Mouse (Mus musculus) frontal cortex, postnatal 36 days (tissue): Measurements from ENCODE around the gene Gm7029.
"Not testable (repeated sequence)": the region's sequence is repeated elsewhere in the genome, so short reads cannot be mapped to it uniquely, and the experiment has no call there.

ENCODE experiments used
- DNase-seq, 2 experiments: peaks; one replicate each; pipeline ENCODE4 v3.0.0; 2022; ENCODE audit warnings: low spot score in 2 of 2

The Gm7029 gene

GRCm38 (mm10) chr17:33873537-33873936 is at the start of gene Gm7029:
Gene Gm7029, plus strand, starts transcription at chr17:33873837.
- DNase-seq, result not testable (repeated sequence)

DNA sequence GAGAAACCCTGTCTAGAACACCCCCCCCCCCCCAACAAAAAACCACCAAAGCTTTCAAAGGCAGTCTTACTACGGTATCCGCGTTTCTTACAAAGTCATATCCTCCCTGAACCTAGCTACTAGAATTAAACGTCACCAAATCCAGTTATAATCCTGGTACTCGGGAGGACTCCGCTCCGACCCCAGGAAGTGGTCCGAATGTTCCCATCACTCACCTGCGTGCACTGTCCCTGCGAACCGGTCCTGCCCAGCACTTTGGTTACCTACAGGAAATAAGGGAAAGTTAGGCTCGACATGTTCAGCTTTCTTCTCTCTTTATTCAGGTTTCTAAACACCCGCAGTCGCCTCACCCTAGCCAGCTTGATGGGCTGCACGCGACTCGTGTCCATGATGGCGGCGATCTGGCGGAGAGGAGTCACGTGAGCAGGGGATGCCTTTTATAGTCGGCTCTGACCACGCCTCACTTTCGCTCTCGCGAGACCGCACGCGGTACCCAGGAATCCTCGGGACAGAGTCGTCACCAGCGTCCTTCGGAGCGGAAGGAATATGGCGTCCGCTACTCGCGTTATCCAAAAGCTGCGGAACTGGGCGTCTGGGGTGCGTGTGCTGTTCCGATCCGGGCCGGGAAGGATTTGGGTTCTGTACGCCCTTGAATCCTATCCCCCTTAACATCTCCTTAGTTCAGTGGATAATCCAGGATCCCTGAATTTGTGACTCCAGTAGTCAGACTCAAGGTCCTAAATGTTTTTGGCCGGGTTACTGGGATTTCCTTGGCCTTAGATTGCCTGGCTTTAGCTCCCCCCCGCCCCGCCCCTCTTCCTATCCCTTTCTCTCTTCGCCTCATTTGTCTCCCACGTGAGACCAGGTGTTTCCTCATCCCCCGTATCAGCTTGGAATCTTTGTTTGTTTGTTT is 49.3 kb upstream of the Gm7029 start, which contains the start of the genes Rps28 and Ndufa7:
Rps28 (minus strand) TSS at position 479 of the 913 bp plus-strand sequence.
Ndufa7 (plus strand) TSS at position 489 of the 913 bp plus-strand sequence.
- peak; percentile 98 to 99 for DNase-seq

- not testable (repeated sequence) for DNase-seq
These were observed 48.7 kb upstream of the Gm7029 start for GRCm38 (mm10) chr17:33824997-33825330.

DNA sequence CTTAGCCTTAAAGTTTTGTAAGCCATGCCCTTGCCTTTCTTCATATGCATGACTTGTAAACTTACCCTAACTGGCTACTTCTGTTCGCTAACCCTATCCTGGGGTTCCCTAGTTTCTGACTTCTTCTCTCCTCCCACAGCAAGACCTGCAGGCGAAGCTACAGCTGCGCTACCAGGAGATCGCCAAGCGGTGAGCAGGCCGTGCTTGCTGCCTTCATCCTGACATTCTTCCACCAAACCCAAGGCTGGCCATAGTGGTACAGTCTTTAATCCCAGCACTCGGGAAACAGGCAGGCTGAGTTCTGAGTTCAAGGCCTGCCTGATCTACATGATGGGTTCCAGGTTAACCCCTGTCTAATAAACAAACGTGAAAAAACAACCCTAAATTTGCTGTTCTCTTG is 48.2 kb upstream of the Gm7029 start:
- no peak for DNase-seq

- peak; percentile 64 to 80 for DNase-seq
These were observed 46.8 kb upstream of the Gm7029 start for GRCm38 (mm10) chr17:33826850-33827249.

DNA sequence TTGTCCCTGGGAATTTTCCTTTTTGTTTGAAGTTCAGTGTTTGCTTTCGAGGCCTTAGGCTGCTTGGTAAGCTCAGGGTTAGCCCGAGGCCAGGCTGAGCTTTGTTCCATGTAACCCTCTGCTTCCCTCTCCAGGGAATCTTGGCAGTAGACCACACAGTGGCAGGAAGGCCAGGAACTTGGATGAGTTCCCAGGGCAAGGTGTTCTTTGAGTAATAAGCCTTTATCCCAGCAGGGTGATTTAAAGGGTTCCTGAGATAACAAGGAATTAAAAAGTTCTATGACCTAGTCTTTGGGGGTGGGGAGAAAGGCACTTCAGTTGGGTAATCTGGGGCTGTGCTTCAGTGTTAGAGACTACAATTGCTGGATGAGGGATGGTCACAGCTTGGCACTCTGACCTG is 44.7 kb upstream of the Gm7029 start:
- no peak for DNase-seq

- DNase-seq, result no peak
These were observed 44.1 kb upstream of the Gm7029 start for GRCm38 (mm10) chr17:33829561-33829960.

- DNase-seq, result peak; percentile 95 to 96
These were observed 30.5 kb upstream of the Gm7029 start, which contains the start of gene Cd320 for GRCm38 (mm10) chr17:33842966-33843795. Gene Cd320, plus strand, starts transcription at chr17:33843091.

DNA sequence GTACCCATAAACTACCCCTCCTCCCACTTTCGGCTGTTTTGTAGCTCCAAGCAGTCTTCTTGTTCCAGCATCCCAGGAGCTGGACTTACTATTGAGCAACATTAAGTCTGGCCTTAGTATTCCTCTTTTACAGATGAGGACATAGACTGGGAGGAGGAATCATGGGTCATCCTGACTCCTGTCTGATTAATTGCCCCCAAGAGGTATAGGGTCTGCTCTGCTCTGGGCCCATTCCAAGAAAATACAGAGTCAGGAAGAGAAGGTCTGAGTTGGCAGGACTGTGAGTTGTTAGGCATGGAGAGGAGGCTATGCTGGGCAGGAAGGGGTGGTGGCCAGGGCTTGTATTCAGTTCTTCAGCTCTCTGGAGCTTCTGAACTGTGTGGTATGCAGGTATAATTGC is 29.4 kb upstream of the Gm7029 start:
- no peak for DNase-seq

- DNase-seq, result no peak
These were observed 25.5 kb upstream of the Gm7029 start for GRCm38 (mm10) chr17:33848139-33848538.

DNA sequence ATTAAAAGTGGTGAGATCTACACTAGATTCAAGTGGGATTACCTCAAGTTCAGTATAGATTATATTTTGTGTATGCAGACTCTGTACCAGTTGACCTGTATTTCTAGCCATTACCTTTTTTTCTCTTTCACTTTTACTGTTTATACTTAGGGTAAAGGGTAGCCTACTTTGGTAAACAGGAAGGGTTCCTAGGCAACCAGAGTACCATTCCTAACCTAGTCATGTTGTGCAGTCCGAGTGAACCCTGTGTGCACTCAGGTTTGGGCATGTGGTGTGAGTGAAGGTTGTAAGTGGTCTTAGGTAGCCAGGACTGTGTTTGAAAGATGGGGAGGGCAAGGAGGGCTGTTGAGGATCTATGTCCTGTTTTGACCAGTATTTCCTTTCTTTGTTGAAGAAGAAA is 22.3 kb upstream of the Gm7029 start:
- DNase-seq, result no peak

DNA sequence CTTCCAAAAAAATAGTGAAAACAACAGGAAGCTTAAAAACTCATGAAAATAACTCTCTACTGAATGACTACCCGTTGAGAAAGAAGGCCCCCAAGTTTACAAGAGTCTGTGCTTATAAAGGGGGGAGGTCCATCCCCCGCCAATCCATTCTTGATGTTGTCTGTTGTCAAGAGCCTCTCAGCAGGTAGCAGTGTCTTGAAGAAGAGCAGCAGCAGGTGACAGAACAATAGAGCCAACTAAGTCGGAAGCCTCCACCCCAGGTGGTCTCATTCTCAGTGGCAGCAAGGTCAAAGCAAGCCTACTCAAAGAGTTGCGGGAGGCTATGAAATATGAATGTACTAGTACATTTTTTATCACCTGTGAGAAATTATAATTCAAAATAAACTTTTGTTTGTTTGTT is 15.8 kb upstream of the Gm7029 start:
- no peak for DNase-seq

DNA sequence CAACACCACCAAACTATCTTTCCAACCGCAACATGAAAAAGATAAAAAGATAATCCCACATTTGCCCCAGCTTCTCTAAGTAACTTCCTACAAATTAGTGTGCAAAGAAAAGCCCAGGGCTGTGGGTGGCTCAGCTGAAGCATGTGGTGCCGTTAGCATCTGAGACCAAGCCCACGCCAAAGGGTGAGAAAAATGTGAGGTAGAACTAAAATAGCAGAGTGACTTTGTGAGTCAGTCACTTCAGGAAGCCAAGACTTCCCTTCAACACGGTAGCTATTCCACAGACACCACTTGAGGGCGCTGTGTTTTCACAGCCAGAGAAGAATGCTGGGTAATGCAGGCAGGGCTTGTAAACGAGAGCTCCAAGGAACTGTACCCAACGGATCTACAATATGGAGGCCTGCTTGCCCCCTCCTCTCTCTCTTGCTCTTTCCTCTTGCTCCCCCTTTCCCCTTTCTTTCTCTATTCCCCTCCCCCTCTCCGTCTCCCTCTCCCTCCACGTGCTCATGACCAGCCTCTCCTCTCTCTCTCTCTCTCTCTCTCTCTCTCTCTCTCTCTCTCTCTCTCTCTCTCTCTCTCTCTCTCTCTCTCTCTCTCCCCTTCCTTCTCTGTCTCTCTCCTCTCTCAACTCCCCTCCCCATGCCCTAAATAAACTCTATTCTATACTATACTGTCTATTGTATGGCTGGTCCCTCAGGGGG is 8.2 kb upstream of the Gm7029 start:
- peak; percentile 76 to 92 for DNase-seq

DNA sequence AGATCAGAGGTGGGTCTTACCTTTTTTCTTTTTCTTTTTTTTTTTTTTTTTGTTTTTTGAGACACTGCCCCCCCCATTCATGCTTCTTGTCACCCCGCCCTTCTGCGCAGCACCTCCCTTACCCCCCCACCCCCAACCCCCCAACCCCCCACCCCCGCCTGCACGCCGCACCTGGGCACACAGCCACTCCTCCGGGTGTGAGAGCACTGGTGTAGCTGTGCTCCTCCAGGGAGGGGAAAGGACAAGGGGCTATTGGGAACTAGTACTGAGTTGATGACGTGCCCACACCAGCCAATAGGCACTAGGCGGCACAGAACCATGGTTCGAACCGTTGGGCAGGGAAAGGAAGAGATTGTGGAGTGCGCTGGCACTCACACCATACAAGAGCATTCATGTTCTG is 774 bp downstream of the Gm7029 start:
- no peak for DNase-seq

DNA sequence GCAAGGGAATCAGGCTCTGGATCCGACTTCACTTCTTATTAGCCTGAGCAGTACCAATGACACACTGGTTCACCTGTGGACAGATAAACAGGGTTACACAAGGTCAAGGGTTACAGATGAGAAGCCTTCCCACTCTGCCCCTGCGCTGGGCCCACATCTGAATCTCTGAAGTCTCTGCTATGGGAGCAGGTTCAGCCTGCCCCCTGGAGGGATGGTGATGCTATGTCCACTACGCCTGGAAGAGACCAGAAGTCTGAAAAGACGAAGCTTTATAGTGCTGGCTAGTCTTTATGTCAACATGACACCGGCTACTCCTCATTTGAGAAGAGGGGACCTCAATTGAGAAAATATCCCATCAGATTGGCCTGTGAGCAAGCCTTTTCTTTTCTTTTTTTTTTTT is 2.2 kb downstream of the Gm7029 start:
- not testable (repeated sequence) for DNase-seq

DNA sequence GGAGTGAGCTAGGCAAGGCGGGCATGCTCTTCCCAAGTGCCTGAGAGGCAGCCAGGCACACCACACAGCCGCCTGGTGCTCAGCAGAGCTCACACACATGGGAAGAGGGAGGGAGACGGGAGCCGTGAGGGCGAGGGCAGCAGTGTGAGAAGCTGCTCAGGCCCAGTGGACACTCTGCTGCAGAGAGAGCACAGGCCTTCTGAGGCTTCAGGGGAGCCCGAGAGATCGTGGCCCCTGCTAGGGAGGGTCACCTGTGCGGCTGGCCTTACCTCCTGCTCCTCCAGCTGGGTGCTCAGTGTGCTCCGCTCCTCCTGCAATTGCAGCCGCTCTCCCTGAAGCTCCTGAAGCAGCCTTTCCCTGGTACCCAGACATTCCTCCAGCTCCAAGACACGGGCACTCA is 10.7 kb downstream of the Gm7029 start:
- not testable (repeated sequence) for DNase-seq

GRCm38 (mm10) chr17:33887802-33888201 is 14.2 kb downstream of the Gm7029 start:
- not testable (repeated sequence) for DNase-seq

DNA sequence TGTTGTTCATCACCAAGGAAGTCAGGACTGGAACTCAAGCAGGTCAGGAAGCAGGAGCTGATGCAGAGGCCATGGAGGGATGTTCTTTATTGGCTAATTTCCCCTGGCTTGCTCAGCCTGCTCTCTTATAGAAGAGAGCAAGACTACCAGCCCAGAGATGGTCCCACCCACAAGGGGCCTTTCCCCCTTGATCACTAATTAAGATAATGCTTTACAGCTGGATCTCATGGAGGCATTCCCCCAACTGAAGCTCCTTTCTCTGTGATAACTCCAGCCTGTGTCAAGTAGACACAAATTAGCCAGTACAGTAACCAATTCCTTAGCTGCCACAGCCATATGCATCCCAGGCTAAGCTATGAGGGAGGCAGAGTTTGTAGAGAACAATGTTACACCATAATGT is 14.6 kb downstream of the Gm7029 start:
- DNase-seq, result not testable (repeated sequence)

DNA sequence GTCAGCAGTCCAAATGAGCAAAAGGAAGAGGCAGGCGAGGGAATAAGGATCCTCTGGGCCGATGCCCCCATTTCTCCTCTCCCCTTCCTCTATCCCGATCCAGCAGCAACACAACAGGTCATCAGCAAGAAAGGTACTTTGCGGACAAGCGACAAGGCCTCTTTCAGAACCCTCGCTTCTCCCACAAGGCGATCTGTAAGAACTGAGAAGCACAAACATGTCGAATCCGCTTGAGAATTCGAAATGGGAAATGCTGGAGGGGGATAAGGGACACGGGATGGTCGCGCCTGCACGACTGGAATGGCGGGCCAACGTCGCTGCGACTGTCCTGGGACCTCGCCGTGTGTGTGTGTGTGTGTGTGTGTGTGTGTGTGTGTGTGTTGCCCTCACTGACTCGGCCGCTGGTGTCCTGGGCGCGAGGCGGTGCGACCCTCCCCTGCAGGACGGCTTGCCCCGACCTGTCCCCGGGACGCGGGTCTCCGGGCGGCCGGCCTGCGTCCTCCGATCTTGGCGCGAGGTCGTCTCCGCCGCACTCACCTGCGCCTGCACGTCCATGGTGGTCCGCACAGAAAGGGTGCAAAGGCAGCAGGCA is 16.4 kb downstream of the Gm7029 start:
- DNase-seq, result not testable (repeated sequence)

DNA sequence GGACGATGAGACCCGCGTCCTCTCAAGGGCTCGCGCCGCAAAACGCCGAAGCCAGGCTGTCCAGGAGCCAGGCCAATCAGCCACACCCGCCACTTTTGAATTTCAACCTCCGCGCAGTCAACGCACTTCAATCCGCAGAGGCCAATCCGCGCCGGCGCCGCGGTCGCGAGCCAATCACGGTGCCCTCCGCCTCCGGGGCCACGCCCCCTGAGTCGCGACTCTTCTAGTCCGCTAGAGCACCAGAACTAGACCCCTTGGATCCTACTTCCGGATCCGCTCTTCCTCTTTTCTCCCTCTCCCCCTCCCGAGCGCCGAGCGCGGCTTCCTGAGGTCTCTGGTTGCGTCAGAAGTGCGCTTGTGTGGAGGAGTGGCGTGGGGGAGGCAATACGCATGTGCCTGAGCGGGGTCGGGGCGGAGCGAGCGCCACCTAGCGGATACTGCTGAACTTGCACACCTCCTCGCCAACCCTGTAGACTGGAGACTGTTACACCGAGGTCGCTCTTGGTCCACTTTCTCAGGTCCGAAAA is 17.0 kb downstream of the Gm7029 start, which contains the start of gene Kifc1:
Kifc1 (minus strand) TSS at position 129 of the 527 bp plus-strand sequence.
- DNase-seq, result peak; percentile 99 to 100

GRCm38 (mm10) chr17:33891357-33891756 is 17.7 kb downstream of the Gm7029 start:
- no peak for DNase-seq
